Mouse (Mus musculus) olfactory bulb, adult 2 months (tissue): ENCODE results near the gene Aif1.

Experiments used
- CTCF ChIP-seq: fragments of 200-500 bp; IDR thresholded peaks from 2 replicates; pipeline ENCODE4 v1.5.1; 2012; ENCODE audit warnings: low read depth, mild to moderate bottlenecking, low read length, moderate library complexity; ENCODE audit not compliant: insufficient read depth
- POLR2A ChIP-seq: fragments of 200-500 bp; IDR thresholded peaks from 2 replicates; pipeline ENCODE4 v1.6.1; 2012; ENCODE audit warnings: mild to moderate bottlenecking, low read depth, low read length, moderate library complexity; ENCODE audit not compliant: insufficient read depth

GRCm38 (mm10) chr17:35204494-35205379, 28.9 kb upstream of the Aif1 start, which contains the start of gene Lta:
- TF ChIP-seq POLR2A (no peak), CTCF (no peak)
